Mouse (Mus musculus) MEL (cell line): ENCODE results near the gene Tmem44.

Experiments
- CTCF ChIP-seq, 3 experiments: IDR thresholded peaks in 2 of 3; conservative IDR thresholded peaks in 1 of 3; 2 replicates each; pipeline ENCODE4 v1.5.1; 2011 to 2012; ENCODE audit warnings: low read length in 3 of 3, low read depth in 2 of 3, mild to moderate bottlenecking in 2 of 3, improper control_type of control experiment in 1 of 3, inconsistent platforms in 1 of 3, mixed read lengths in 1 of 3, moderate library complexity in 1 of 3; ENCODE audit not compliant: control insufficient read depth in 1 of 3, insufficient read depth in 1 of 3, poor library complexity in 1 of 3, severe bottlenecking in 1 of 3
- E2F4 ChIP-seq: IDR thresholded peaks from 2 replicates; pipeline ENCODE4 v1.6.1; 2011; ENCODE audit warnings: low read depth, low read length, improper control_type of control experiment, borderline replicate concordance
- ELF1 ChIP-seq: IDR thresholded peaks from 2 replicates; pipeline ENCODE4 v1.6.1; 2014; ENCODE audit warnings: low read depth, mild to moderate bottlenecking, inconsistent platforms, low read length, improper control_type of control experiment, moderate library complexity
- EP300 ChIP-seq, 2 experiments: IDR thresholded peaks; 2 replicates each; pipeline ENCODE4 v1.6.1; 2011; ENCODE audit warnings: improper control_type of control experiment in 2 of 2, low read length in 2 of 2, low read depth in 1 of 2, mild to moderate bottlenecking in 1 of 2
- HCFC1 ChIP-seq: IDR thresholded peaks from 2 replicates; pipeline ENCODE4 v1.6.1; 2012; ENCODE audit warnings: low read depth, mild to moderate bottlenecking, inconsistent platforms, low read length, improper control_type of control experiment, moderate library complexity
- MAFK ChIP-seq: IDR thresholded peaks from 2 replicates; pipeline ENCODE4 v1.6.1; 2011; ENCODE audit warnings: low read depth, mild to moderate bottlenecking, low read length, improper control_type of control experiment, borderline replicate concordance
- POLR2A ChIP-seq, 2 experiments: IDR thresholded peaks; 2 replicates each; pipeline ENCODE4 v1.6.1; 2011 to 2012; ENCODE audit warnings: low read length in 2 of 2, mild to moderate bottlenecking in 2 of 2, control low read depth in 1 of 2, improper control_type of control experiment in 1 of 2, low read depth in 1 of 2, moderate library complexity in 1 of 2; ENCODE audit not compliant: control insufficient read depth in 1 of 2, insufficient read depth in 1 of 2, poor library complexity in 1 of 2
- TCF12 ChIP-seq: IDR thresholded peaks from 2 replicates; pipeline ENCODE4 v1.6.1; 2014; ENCODE audit warnings: low read depth, mild to moderate bottlenecking, inconsistent platforms, low read length, improper control_type of control experiment, moderate library complexity
- UBTF ChIP-seq: IDR thresholded peaks from 2 replicates; pipeline ENCODE4 v1.6.1; 2012; ENCODE audit warnings: low read depth, mild to moderate bottlenecking, inconsistent platforms, low read length, improper control_type of control experiment, moderate library complexity, borderline replicate concordance; ENCODE audit not compliant: insufficient read depth
- USF1 ChIP-seq: IDR thresholded peaks from 2 replicates; pipeline ENCODE4 v1.6.1; 2014; ENCODE audit warnings: low read depth, mild to moderate bottlenecking, inconsistent platforms, low read length, improper control_type of control experiment, moderate library complexity
- ZC3H11A ChIP-seq: IDR thresholded peaks from 2 replicates; pipeline ENCODE4 v1.6.1; 2012; ENCODE audit warnings: low read depth, mild to moderate bottlenecking, inconsistent platforms, low read length, improper control_type of control experiment
- ZMIZ1 ChIP-seq: IDR thresholded peaks from 2 replicates; pipeline ENCODE4 v1.6.1; 2012; ENCODE audit warnings: low read depth, mild to moderate bottlenecking, inconsistent platforms, low read length, improper control_type of control experiment, moderate library complexity

- no peak for TF ChIP-seq POLR2A (IDR thresholded peaks at IDR 0.05; ENCODE audit: control insufficient read depth in 1 of 2, insufficient read depth in 1 of 2, low read depth in 1 of 2, low read length in 2 of 2, poor library complexity in 1 of 2)
- no peak for TF ChIP-seq ELF1
- TF ChIP-seq ZC3H11A: no peak
- TF ChIP-seq USF1: no peak
- TF ChIP-seq MAFK: no peak
- TF ChIP-seq CTCF (IDR thresholded peaks at IDR 0.05 in 2 of 3, conservative IDR thresholded peaks at IDR 0.05 in 1 of 3; ENCODE audit: control insufficient read depth in 1 of 3, insufficient read depth in 1 of 3, low read depth in 2 of 3, low read length in 3 of 3, poor library complexity in 1 of 3, severe bottlenecking in 1 of 3): no peak
- no peak for TF ChIP-seq ZMIZ1
- TF ChIP-seq TCF12: no peak
- TF ChIP-seq EP300 (IDR thresholded peaks at IDR 0.05; ENCODE audit: low read depth in 1 of 2, low read length in 2 of 2): no peak
- TF ChIP-seq UBTF: no peak
- TF ChIP-seq E2F4: no peak
- TF ChIP-seq HCFC1: no peak
These were observed 30.1 kb upstream of the Tmem44 start for GRCm38 (mm10) chr16:30580765-30581164.
